Mouse (Mus musculus): ENCODE measurements around the gene Aco1.

The Aco1 gene

GRCm38 (mm10) chr4:40156582-40157499 is 14.0 kb downstream of the Aco1 start:
- no peak for DNase-seq (ENCODE audit: extremely low spot score, low spot score)

GRCm38 (mm10) chr4:40157500-40158223 is 14.8 kb downstream of the Aco1 start:
- no peak for DNase-seq (ENCODE audit: extremely low spot score, low spot score)

DNA sequence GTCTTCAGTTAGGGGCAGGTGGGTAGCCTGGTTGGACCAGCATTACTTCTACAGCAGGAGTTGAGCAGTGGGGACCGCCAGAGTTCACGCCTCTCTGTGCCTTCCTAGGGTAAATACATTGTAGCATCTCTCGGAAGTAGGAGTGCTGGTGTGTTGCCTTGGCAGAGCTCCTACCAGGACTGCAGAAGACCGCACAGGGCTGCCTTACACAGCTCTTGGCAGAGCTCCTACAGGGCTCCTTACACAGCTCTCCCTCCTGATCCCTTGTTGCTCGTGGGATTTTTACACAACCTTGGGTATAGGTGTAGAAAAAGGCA is 15.3 kb downstream of the Aco1 start:
- DNase-seq (ENCODE audit: extremely low spot score, low spot score) = no peak

GRCm38 (mm10) chr4:40160591-40161434 is 17.9 kb downstream of the Aco1 start:
- DNase-seq (ENCODE audit: extremely low spot score, low spot score) = no peak

DNA sequence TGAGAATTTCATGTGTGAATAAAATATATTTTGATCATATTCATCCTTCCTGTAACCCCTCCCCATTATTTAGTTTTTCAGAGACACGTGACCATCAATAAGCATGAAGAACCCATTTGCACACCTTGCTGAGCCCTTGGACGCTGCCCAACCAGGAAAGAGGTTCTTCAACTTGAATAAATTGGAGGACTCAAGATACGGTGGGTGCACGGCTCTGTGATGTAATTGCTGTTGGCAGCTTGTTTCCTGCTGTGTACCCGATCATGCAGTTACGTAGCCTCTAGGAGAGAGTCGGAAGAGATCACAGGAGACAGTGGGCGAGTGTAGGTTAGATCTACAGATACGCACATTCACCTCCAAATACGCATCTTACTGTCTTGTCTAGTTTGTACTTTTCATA is 20.8 kb downstream of the Aco1 start:
- DNase-seq (ENCODE audit: extremely low spot score, low spot score) = no peak

DNA sequence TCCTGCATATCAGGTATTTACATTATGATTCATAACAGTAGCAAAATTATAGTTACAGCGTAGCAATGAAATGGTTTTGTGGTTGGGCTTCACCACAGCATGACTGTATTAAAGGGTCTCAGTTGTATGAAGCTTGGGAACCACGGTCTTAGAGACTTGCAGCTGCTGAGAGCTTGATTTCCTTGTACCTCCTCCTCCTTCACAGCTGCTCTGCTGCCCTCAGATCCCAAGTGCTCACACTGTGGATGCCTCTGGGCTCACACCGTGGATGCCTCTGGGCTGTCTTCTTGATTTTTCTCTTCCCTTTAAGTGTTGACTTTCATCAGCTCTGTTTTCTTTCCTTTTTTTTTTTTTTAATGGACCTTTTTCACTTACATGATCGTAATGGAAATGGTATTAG is 28.6 kb downstream of the Aco1 start:
- DNase-seq (ENCODE audit: extremely low spot score, low spot score) = no peak

DNA sequence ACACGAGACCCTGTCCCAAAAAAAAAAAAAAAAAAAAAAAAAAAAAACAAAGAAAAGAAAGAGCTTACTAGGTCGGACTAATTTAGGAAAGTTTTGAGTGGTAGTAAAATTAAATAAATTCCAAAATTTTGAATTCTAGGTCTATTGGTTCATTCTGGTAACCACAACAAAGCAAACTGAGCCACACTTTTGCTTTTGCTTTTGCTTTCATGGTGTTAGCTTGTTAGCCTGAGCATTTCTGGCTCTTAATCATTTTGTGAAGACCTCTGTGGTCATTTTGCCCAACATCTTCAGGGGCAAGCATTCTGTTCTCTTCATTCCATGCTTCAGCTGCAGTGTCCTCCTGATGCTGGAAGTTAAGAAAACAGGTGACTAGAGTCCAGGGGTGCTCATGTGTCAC is 29.5 kb downstream of the Aco1 start:
- no peak for DNase-seq (ENCODE audit: extremely low spot score, low spot score)

DNA sequence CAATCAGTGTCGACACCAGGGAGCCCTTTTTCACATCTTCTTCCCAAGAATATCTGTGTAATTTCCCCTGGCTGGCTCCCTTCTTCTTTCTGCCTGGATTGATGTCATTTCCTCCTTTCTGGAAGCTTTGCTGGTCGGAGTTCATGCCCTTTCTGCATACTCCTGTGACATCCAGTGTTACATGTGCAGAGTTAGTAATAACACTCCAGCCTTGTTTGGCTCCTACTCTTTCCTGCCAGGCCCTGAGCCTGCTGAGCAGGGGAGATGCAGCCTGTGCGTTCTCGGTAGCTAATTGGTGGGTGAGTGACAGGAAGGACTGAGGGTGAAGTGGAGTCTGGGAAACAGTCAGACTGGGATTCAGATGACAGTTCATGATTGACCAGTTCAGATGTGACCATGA is 31.4 kb downstream of the Aco1 start:
- no peak for DNase-seq (ENCODE audit: extremely low spot score, low spot score)

DNA sequence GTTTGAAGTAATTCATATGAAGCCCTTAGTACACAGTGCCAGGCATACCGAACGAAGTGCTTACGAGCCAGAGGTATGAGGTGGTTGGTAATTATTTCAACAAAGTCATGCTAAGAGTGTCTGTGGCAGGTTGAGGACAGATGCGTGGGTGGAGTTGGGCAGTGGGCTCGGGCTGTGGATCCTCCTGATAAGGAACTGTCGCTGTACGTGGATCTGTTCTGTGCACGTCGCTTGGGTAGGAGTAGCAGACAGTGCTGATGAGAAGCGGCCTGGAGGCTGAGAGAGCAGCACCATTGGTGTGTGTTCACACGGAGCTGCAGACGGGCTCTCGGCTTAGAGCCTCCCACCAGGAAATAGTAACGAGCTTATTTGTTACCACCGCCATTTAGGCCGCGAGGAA is 35.7 kb downstream of the Aco1 start:
- no peak for DNase-seq (ENCODE audit: extremely low spot score, low spot score)

GRCm38 (mm10) chr4:40180046-40180445 is 37.2 kb downstream of the Aco1 start:
- no peak for DNase-seq (ENCODE audit: extremely low spot score, low spot score)

DNA sequence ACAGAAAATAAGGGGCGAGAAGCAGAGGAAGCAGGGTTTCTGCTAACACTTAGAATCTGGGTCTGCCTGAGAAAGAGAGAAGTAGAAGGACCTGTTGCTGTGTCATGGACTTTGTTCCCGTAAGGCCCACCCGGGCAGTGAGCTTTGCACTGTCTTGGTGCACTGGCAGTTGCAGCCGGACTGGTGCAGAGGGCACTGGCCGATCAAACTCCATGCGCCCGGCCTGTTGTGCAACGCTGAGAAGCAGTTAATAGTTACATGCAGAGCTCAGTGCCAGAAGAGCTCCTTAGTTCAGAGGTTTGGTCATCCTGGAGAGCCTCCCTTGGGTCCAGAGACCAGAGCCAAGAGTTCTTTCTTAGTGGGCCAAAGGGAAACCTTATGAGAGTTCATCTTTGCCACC is 38.8 kb downstream of the Aco1 start:
- no peak for DNase-seq (ENCODE audit: extremely low spot score, low spot score)

- peak; percentile 62 for DNase-seq (ENCODE audit: extremely low spot score, low spot score)
Observed at GRCm38 (mm10) chr4:40182651-40183320, 39.9 kb downstream of the Aco1 start.

GRCm38 (mm10) chr4:40183781-40184180 is 40.9 kb downstream of the Aco1 start:
- DNase-seq (ENCODE audit: extremely low spot score, low spot score) = no peak

- DNase-seq (ENCODE audit: extremely low spot score, low spot score) = no peak
Observed at GRCm38 (mm10) chr4:40184470-40184869, 41.6 kb downstream of the Aco1 start.

DNA sequence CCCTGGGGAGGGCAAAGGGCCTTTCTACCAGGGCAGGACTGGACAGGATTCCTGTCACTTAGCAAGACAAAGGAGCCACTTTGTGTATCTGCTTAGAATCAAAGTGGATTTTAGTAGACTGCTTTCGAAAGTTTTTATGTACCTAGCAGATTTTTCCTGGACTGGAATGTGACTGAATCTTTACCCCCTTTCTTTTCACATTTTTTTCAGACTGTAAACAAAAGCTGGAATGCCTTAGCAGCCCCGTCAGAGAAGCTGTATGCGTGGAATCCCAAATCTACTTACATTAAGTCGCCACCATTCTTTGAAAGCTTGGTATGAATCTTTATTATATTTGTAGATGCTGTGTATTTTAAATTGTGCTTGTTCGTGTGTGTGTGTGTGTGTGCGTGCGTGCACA is 45.1 kb downstream of the Aco1 start:
- DNase-seq (ENCODE audit: extremely low spot score, low spot score) = no peak

DNA sequence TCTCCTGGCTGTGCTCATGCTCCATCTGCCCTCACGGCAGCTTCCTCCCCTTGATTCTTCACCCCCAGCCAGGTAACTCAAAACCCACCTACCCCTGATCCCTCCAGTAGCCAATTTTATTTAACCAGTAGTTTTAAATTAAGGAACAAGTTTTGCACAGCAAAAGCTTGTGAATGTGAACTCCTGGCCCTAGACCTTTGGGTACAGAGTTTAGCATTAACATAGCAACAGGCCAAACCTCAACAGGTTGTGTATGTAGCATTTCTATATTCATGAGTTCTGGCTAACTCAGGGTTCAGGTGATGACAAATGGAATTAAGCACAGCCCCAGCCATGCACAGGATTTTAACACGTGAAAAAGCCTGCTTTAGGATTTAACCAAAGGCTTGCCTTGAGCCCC is 49.4 kb downstream of the Aco1 start:
- no peak for DNase-seq (ENCODE audit: extremely low spot score, low spot score)

DNA sequence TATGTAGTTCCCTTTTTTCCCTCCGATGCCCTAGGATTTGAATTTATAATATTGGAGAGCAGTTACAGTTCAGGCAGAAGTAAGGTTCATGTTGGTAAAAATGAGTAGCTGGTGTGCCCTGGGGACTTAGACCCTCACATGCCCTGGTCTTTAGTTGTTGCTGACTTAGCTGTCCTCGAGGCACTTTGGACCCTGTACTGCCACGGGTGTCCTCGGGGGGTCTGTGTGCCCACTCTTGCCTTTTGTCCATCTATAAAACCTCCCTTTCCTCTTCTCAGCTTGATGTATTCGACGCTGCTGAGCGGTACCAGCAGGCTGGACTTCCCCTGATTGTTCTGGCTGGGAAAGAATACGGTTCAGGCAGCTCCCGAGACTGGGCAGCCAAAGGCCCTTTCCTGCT is 50.6 kb downstream of the Aco1 start:
- no peak for DNase-seq (ENCODE audit: extremely low spot score, low spot score)

GRCm38 (mm10) chr4:40195336-40195735 is 52.5 kb downstream of the Aco1 start:
- no peak for DNase-seq (ENCODE audit: extremely low spot score, low spot score)

DNA sequence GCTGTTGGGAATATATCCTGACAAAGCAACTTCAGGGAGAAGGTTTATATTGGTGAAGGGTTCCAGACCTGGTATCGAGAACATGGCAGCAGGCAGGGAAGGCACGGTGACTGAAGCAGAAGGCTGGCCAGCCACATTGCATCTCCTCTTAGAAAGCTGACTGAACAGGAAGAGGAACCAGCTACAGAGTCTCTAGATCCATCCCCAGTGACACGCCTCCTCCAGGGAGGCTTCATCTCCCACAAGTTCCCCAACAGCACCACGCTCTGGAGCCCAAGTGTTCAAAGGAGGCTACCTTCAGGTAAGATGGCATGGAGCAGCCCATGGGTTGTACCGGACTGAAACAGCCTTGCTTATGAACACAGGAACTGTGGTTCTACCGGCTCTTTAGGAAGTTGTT is 59.3 kb downstream of the Aco1 start:
- DNase-seq (ENCODE audit: extremely low spot score, low spot score) = no peak

DNA sequence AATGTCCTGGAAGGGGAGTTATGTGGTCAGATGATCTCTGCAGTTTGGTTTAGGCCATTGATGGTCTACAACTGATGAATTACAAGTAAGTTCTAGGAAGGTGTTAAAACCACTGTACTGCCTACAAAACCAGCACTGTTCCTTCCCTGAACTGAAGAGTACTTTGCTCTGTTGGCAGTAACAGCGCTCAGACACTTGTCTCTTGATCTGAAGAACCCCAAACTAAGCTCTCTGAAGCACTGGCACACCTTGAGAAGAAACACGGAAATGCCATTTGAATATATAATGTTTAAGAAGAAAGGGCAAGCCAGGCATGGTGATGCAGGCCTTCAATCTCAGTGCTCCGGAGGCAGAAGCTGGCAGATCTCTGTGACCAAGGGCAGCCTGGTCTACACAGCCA is 61.5 kb downstream of the Aco1 start:
- no peak for DNase-seq (ENCODE audit: extremely low spot score, low spot score)

GRCm38 (mm10) chr4:40205231-40205903 is 62.5 kb downstream of the Aco1 start:
- DNase-seq (ENCODE audit: extremely low spot score, low spot score) = no peak

Data from neural tube, embryonic 10.5 days (tissue).